Mouse (Mus musculus) olfactory bulb, adult 2 months (tissue): Measurements from ENCODE around the gene Pou2f3.

Experiments used
- CTCF ChIP-seq: fragments of 200-500 bp; IDR thresholded peaks from 2 replicates; pipeline ENCODE4 v1.5.1; 2012; ENCODE audit warnings: low read depth, mild to moderate bottlenecking, low read length, moderate library complexity; ENCODE audit not compliant: insufficient read depth
- POLR2A ChIP-seq: fragments of 200-500 bp; IDR thresholded peaks from 2 replicates; pipeline ENCODE4 v1.6.1; 2012; ENCODE audit warnings: mild to moderate bottlenecking, low read depth, low read length, moderate library complexity; ENCODE audit not compliant: insufficient read depth

GRCm38 (mm10) chr9:43240594-43240900 lies 30.4 kb upstream of the Pou2f3 start:
- TF ChIP-seq POLR2A (no peak), CTCF (no peak)
